Mouse (Mus musculus): Measurements from ENCODE around the gene H2-Ob.
"Not testable (repeated sequence)": the region's sequence is repeated elsewhere in the genome, so short reads cannot be mapped to it uniquely, and the experiment has no call there.

H2-Ob gene

DNA sequence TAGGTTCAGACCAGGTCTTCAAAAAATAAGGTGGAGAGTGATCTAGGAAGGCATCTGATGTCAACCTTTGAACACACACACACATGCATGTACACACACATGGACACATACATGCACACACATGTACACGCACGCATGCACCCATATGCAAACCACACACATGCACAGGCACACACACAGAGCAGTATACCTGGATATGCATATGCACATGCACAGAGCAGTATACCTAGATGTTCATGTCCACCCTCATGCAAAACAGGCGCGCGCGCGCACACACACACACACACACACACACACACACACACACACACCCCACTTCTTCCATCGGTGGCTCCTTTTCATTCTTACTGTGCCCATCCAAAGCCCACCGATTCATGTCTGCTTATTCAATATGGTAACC lies 30.8 kb upstream of the H2-Ob start:
- DNase-seq (ENCODE audit: low read depth), result no peak

GRCm38 (mm10) chr17:34208421-34208820 lies 30.3 kb upstream of the H2-Ob start:
- no peak for DNase-seq (ENCODE audit: low read depth)

- DNase-seq (ENCODE audit: low read depth), result peak; percentile 31
Measured at GRCm38 (mm10) chr17:34209680-34210079, 29.0 kb upstream of the H2-Ob start.

GRCm38 (mm10) chr17:34210599-34210998 lies 28.1 kb upstream of the H2-Ob start:
- DNase-seq (ENCODE audit: low read depth), result peak; percentile 24

- no peak for DNase-seq (ENCODE audit: low read depth)
Measured at GRCm38 (mm10) chr17:34211746-34212365, 26.8 kb upstream of the H2-Ob start.

- no peak for DNase-seq (ENCODE audit: low read depth)
Measured at GRCm38 (mm10) chr17:34213936-34214335, 24.8 kb upstream of the H2-Ob start.

GRCm38 (mm10) chr17:34215176-34215575 lies 23.5 kb upstream of the H2-Ob start:
- no peak for DNase-seq (ENCODE audit: low read depth)

GRCm38 (mm10) chr17:34217216-34217928 lies 21.3 kb upstream of the H2-Ob start:
- DNase-seq (ENCODE audit: low read depth), result no peak

GRCm38 (mm10) chr17:34217986-34218385 lies 20.7 kb upstream of the H2-Ob start:
- DNase-seq (ENCODE audit: low read depth), result no peak

GRCm38 (mm10) chr17:34218675-34219074 lies 20.0 kb upstream of the H2-Ob start:
- DNase-seq (ENCODE audit: low read depth), result peak; percentile 11

GRCm38 (mm10) chr17:34219096-34219495 lies 19.6 kb upstream of the H2-Ob start:
- DNase-seq (ENCODE audit: low read depth), result peak; percentile 49

DNA sequence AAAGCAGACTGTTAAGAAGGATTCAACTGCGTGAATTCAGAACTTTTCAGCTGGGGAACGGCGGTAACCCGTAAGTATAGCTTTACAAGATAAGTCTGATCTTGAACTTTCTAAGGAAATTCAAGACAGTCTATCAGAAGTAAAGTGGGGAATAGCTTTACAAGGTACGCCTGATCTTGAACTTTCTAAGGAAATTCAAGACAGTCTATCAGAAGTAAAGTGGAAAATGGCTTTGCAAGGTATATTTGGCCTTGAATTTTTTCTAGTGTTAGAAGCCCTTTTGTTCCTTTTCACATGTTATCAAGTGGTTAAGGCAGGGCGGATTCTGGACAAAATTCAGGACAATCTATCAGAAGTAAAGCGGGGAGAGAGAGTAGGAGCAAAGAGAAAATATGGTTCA lies 18.9 kb upstream of the H2-Ob start:
- DNase-seq (ENCODE audit: low read depth), result not testable (repeated sequence)

DNA sequence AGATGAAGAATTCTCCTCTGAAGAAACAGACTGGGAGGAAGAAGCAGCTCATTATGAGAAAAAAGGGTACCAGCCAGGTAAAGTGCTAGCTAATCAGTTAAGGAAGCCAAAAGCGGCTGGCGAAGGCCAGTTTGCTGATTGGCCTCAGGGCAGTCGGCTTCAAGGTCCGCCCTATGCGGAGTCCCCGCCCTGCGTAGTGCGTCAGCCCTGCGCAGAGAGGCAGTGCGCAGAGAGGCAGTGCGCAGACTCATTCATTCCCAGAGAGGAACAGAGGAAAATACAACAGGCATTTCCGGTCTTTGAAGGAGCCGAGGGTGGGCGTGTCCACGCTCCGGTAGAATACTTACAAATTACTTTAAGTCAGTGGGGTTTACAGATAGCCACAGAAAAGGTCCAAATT lies 18.3 kb upstream of the H2-Ob start:
- not testable (repeated sequence) for DNase-seq (ENCODE audit: low read depth)

- no peak for DNase-seq (ENCODE audit: low read depth)
Measured at GRCm38 (mm10) chr17:34224816-34225215, 13.9 kb upstream of the H2-Ob start.

DNA sequence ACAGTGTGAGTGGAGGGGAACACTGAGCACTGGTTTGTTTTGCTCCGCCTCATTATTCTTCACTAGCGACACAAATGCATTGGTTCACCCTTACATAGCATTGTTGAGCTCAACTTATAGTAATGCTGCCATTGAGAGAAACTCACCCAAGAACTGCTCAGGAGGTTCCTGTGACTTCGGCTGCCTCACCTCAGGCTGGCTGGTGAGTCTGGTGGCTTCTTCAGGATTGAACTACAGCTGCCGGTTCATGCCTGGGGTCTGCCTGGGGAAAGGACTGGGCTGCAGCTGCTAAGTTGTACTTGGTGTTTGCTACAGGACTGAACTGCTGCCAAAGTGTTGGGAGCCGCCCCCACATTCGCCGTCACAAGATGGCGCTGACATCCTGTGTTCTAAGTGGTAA lies 13.3 kb upstream of the H2-Ob start:
- DNase-seq (ENCODE audit: low read depth), result no peak

DNA sequence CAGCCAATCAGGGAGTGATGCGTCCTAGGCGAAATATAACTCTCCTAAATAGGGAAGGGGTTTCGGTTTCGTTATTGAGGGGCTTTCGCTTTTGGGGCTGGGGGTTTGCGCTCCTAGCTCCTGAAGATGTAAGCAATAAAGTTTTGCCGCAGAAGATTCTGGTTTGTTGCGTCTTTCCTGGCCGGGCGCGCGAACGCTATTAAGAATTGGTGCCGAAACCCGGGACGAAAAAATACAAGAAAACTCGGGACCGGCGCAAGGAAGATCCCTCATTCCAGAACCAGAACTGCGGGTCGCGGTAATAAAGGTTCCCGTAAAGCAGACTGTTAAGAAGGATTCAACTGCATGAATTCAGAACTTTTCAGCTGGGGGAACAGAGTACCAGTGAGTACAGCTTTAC lies 12.8 kb upstream of the H2-Ob start:
- DNase-seq (ENCODE audit: low read depth), result not testable (repeated sequence)

DNA sequence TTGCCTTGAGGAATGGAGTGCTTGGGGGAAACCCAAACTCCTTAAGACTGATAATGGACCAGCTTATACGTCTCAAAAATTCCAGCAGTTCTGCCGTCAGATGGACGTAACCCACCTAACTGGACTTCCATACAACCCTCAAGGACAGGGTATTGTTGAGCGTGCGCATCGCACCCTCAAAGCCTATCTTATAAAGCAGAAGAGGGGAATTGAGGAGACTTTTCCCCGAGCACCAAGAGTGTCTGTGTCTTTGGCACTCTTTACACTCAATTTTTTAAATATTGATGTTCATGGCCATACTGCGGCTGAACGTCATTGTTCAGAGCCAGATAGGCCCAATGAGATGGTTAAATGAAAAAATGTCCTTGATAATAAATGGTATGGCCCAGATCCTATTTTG lies 7.7 kb upstream of the H2-Ob start:
- DNase-seq (ENCODE audit: low read depth), result not testable (repeated sequence)

GRCm38 (mm10) chr17:34232021-34232420 lies 6.7 kb upstream of the H2-Ob start:
- not testable (repeated sequence) for DNase-seq (ENCODE audit: low read depth)

- peak; percentile 87 for DNase-seq (ENCODE audit: low read depth)
Measured at GRCm38 (mm10) chr17:34234926-34235325, 3.8 kb upstream of the H2-Ob start.

GRCm38 (mm10) chr17:34236691-34237090 lies 2.0 kb upstream of the H2-Ob start:
- DNase-seq (ENCODE audit: low read depth), result peak; percentile 23

- DNase-seq (ENCODE audit: low read depth), result no peak
Measured at GRCm38 (mm10) chr17:34237741-34238140, 962 bp upstream of the H2-Ob start.

DNA sequence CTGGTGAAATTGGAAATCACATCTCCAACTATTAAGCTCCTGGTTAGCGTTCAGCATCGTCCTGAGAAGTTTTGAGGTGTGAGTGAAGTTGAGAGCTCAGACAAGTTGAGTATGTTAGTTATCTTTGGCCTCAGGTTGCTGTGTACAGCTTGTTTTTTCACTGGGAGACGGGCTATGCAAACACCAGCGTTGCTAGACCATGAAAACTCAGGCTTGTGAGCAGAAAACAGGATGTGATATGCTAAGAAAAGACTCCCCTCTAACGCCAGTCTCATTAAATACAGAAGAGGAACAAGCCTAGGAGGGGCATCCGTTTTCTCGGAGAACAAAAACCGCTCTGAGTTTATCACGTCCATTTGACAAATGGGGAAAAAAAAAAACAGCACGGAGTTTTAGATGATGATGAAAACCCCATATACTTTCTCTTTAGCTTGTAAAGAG lies 918 bp downstream of the H2-Ob start:
- no peak for DNase-seq (ENCODE audit: low read depth)

GRCm38 (mm10) chr17:34240366-34240765 lies 1.7 kb downstream of the H2-Ob start:
- no peak for DNase-seq (ENCODE audit: low read depth)

DNA sequence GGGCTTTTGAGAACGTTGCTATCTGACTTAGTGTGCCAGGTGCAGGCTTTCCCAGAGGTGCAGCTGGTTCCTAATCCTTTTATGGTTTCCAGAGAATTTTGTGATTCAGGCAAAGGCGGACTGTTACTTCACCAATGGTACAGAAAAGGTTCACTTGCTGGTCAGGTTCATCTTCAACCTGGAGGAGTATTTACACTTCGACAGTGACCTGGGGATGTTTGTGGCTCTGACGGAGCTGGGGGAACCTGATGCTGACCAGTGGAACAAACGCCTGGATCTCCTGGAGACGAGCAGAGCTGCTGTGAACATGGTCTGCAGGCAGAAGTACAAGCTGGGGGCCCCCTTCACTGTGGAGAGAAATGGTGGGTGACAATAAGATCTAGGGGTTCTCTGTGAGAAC lies 2.2 kb downstream of the H2-Ob start:
- no peak for DNase-seq (ENCODE audit: low read depth)
